Mouse (Mus musculus): ENCODE measurements at regions not wholly inside any gene's neighbourhood (a gene's known extent, or its start where the extent isn't known, plus 50 kb on each side); places are given as distances from the start of the nearest gene placed in this dataset.
A peak's percentile ranks its signal among the peaks of the same experiment; 100 is the strongest.

GRCm38 (mm10) chr4:142577519-142577918 lies 338.3 kb upstream of the Kazn start:
- H3K4me3 ChIP-seq (ENCODE audit: low read length): no peak overlapping the region
- no peak overlapping the region for H3K4me2 ChIP-seq (replicated peaks; ENCODE audit: low read depth, low read length)
- H3K36me3 ChIP-seq (ENCODE audit: control insufficient read depth, insufficient read depth, low read length): no peaks in the 10 kb centered on the region
- no peaks in the 10 kb centered on the region for H3K9me3 ChIP-seq (ENCODE audit: control insufficient read depth, low read length)
- no peak overlapping the region for H3K27ac ChIP-seq (ENCODE audit: low read depth, low read length)
- no peak overlapping the region for H3K9ac ChIP-seq (ENCODE audit: low read depth, low read length)
- WGBS: 31% methylated on average over 4 of the region's 4 CpGs
- peak; percentile 71 for ATAC-seq (ENCODE audit: low FRiP score, low TSS enrichment)
- H3K4me1 ChIP-seq (ENCODE audit: control insufficient read depth, insufficient read depth, low read length): no peaks in the 10 kb centered on the region
- no peaks in the 10 kb centered on the region for H3K27me3 ChIP-seq (ENCODE audit: control insufficient read depth, insufficient read depth, low read length)

DNA sequence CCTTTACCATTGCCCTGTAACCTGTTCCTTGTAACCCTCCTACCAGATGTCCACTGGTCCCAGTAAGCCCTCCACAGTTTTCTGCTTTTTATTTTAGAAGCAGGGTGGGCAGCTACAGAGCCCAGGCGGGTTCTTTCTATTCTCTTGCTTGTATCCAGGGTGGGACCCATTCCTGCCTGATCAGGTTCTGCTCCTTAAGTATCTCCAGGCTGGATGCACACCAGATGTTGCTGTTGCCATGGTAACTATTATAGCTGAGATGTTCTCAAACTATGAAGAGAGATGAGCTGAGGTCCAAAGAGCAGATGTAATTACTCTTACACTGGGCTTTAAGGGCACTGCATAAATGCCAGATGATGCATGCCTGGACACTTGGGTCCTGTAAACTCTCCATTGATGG lies 335.3 kb upstream of the Kazn start:
- H3K4me1 ChIP-seq (ENCODE audit: control insufficient read depth, insufficient read depth, low read length): no peaks in the 10 kb centered on the region
- no peak overlapping the region for H3K9ac ChIP-seq (ENCODE audit: low read depth, low read length)
- 86% methylated on average over 1 of the region's 1 CpGs for WGBS
- no peaks in the 10 kb centered on the region for H3K9me3 ChIP-seq (ENCODE audit: control insufficient read depth, low read length)
- no peak overlapping the region for H3K27ac ChIP-seq (ENCODE audit: low read depth, low read length)
- no peak overlapping the region for H3K4me3 ChIP-seq (ENCODE audit: low read length)
- ATAC-seq (ENCODE audit: low FRiP score, low TSS enrichment): no peak
- H3K27me3 ChIP-seq (ENCODE audit: control insufficient read depth, insufficient read depth, low read length): no peaks in the 10 kb centered on the region
- H3K4me2 ChIP-seq (replicated peaks; ENCODE audit: low read depth, low read length): no peak overlapping the region
- no peaks in the 10 kb centered on the region for H3K36me3 ChIP-seq (ENCODE audit: control insufficient read depth, insufficient read depth, low read length)

DNA sequence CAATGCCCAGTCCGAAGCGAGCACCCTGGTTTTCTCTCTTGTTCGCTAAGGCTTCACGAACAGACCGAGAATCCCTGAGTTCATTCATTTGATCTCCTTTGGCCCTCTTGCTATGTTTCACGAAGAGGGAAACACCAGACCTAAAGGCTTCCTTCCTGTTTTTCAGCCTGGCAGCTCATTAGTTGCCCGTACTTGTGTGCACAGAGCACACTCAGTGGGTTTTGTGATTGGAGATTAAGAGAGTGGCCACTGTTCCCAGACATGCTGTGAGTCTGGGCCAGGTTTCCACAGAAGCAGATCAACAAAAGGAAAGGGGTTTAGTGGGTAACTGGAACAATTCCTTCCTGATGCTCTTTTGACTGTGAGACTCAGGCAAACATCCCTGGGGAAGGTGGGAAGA lies 331.5 kb upstream of the Kazn start:
- Histone ChIP-seq H3K4me3 (ENCODE audit: low read length) (no peak overlapping the region), H3K9ac (ENCODE audit: low read depth, low read length) (no peak overlapping the region), H3K4me2 (replicated peaks; ENCODE audit: low read depth, low read length) (no peak overlapping the region), H3K36me3 (ENCODE audit: control insufficient read depth, insufficient read depth, low read length) (no peaks in the 10 kb centered on the region), H3K4me1 (ENCODE audit: control insufficient read depth, insufficient read depth, low read length) (no peaks in the 10 kb centered on the region), H3K9me3 (ENCODE audit: control insufficient read depth, low read length) (no peaks in the 10 kb centered on the region), H3K27me3 (ENCODE audit: control insufficient read depth, insufficient read depth, low read length) (no peaks in the 10 kb centered on the region), H3K27ac (ENCODE audit: low read depth, low read length) (no peak overlapping the region)
- no peak for ATAC-seq (ENCODE audit: low FRiP score, low TSS enrichment)
- 81% methylated on average over 7 of the region's 7 CpGs for WGBS

DNA sequence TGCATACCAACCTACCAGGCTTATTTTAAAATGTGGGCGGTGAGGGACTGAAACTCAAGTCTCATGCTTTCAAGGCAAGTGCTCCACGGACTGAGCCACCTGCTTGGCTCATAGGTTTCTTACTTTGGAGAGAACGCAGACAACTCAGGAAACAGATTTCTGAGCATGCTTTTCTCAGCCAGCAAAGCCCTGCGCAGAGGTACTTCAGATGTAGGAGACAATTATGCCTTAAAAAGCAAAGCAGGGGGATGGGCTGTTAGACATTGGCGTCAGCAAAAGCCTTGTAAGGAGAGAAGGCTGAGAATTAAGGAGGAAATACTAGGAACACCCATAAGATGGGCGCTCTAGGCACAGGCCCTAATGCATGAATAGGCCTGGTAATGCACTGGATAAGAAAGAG lies 329.4 kb upstream of the Kazn start:
- no peak overlapping the region for H3K4me3 ChIP-seq (ENCODE audit: low read length)
- H3K36me3 ChIP-seq (ENCODE audit: control insufficient read depth, insufficient read depth, low read length): no peaks in the 10 kb centered on the region
- H3K4me2 ChIP-seq (replicated peaks; ENCODE audit: low read depth, low read length): no peak overlapping the region
- no peak overlapping the region for H3K9ac ChIP-seq (ENCODE audit: low read depth, low read length)
- H3K9me3 ChIP-seq (ENCODE audit: control insufficient read depth, low read length): no peaks in the 10 kb centered on the region
- H3K27me3 ChIP-seq (ENCODE audit: control insufficient read depth, insufficient read depth, low read length): no peaks in the 10 kb centered on the region
- WGBS: 78% methylated on average over 6 of the region's 6 CpGs
- no peak for ATAC-seq (ENCODE audit: low FRiP score, low TSS enrichment)
- no peak overlapping the region for H3K27ac ChIP-seq (ENCODE audit: low read depth, low read length)
- H3K4me1 ChIP-seq (ENCODE audit: control insufficient read depth, insufficient read depth, low read length): no peaks in the 10 kb centered on the region

DNA sequence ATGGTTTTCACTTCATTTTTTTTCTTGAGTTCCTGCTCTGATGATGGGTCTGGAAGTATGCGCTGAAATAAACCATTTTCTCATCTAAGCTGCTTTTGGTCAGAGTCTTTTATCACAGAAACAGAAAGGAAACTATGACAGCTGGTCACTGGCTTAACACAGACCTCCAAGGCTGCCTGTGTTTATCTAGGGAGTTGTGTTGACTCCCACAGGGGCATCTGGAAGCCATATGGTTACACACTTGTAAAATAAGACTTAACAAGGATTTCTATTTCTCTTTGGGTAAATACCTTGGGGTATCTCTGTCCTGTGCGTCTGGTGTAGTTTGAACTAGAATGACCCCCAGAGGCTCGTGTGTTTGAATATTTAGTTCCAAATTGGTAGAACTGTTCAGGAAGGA lies 315.5 kb upstream of the Kazn start:
- Histone ChIP-seq H3K9ac (ENCODE audit: low read depth, low read length) (no peak overlapping the region), H3K27me3 (ENCODE audit: control insufficient read depth, insufficient read depth, low read length) (no peaks in the 10 kb centered on the region), H3K4me2 (replicated peaks; ENCODE audit: low read depth, low read length) (no peak overlapping the region), H3K4me3 (ENCODE audit: low read length) (no peak overlapping the region), H3K36me3 (ENCODE audit: control insufficient read depth, insufficient read depth, low read length) (no peaks in the 10 kb centered on the region), H3K4me1 (ENCODE audit: control insufficient read depth, insufficient read depth, low read length) (no peaks in the 10 kb centered on the region), H3K9me3 (ENCODE audit: control insufficient read depth, low read length) (no peaks in the 10 kb centered on the region), H3K27ac (ENCODE audit: low read depth, low read length) (no peak overlapping the region)
- ATAC-seq (ENCODE audit: low FRiP score, low TSS enrichment): no peak
- whole genome bisulfite sequencing: 51% methylated on average over 3 of the region's 3 CpGs

DNA sequence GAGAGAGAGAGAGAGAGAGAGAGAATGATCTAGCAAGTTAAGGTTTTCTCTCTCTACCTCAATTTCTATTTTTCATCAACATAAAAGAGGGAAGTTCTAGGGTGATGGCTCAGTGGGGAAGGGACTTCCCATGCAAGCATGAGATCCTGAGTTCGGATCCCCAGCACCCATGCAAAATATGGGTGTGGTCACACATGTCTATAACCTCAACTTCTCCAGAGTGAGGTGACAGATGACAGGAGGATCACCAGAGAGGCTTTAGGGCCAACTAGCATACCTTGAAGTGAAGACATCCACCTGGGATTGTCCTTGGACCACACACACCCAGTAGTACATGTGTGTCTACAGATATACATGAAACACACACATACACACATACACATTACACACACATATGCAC lies 306.7 kb upstream of the Kazn start:
- H3K27me3 ChIP-seq (ENCODE audit: control insufficient read depth, insufficient read depth, low read length): no peaks in the 10 kb centered on the region
- no peak overlapping the region for H3K4me3 ChIP-seq (ENCODE audit: low read length)
- ATAC-seq (ENCODE audit: low FRiP score, low TSS enrichment): no peak
- H3K4me1 ChIP-seq (ENCODE audit: control insufficient read depth, insufficient read depth, low read length): 0 out of 2 replicates have a peak, but pooled peaks cover 3% of the 10 kb centered on the region
- no peak overlapping the region for H3K27ac ChIP-seq (ENCODE audit: low read depth, low read length)
- 93% methylated on average over 1 of the region's 1 CpGs for WGBS
- H3K36me3 ChIP-seq (ENCODE audit: control insufficient read depth, insufficient read depth, low read length): no peaks in the 10 kb centered on the region
- H3K9me3 ChIP-seq (ENCODE audit: control insufficient read depth, low read length): no peaks in the 10 kb centered on the region
- no peak overlapping the region for H3K9ac ChIP-seq (ENCODE audit: low read depth, low read length)
- no peak overlapping the region for H3K4me2 ChIP-seq (replicated peaks; ENCODE audit: low read depth, low read length)

- H3K9ac ChIP-seq (ENCODE audit: low read depth, low read length): no peak overlapping the region
- ATAC-seq (ENCODE audit: low FRiP score, low TSS enrichment): peak; percentile 87
- H3K9me3 ChIP-seq (ENCODE audit: control insufficient read depth, low read length): no peaks in the 10 kb centered on the region
- H3K27ac ChIP-seq (ENCODE audit: low read depth, low read length): 0 out of 2 replicates have a peak overlapping the region, but pooled peaks have one; percentile 24
- no peak overlapping the region for H3K4me3 ChIP-seq (ENCODE audit: low read length)
- H3K27me3 ChIP-seq (ENCODE audit: control insufficient read depth, insufficient read depth, low read length): no peaks in the 10 kb centered on the region
- 30% methylated on average over 1 of the region's 1 CpGs for WGBS
- H3K36me3 ChIP-seq (ENCODE audit: control insufficient read depth, insufficient read depth, low read length): no peaks in the 10 kb centered on the region
- H3K4me2 ChIP-seq (replicated peaks; ENCODE audit: low read depth, low read length): peak overlapping the region; percentile 21; the same call in 1 of the 2 replicates
- H3K4me1 ChIP-seq (ENCODE audit: control insufficient read depth, insufficient read depth, low read length): 0 out of 2 replicates have a peak, but pooled peaks cover 3% of the 10 kb centered on the region
Measured at GRCm38 (mm10) chr4:142545187-142545586, 306.0 kb upstream of the Kazn start.

DNA sequence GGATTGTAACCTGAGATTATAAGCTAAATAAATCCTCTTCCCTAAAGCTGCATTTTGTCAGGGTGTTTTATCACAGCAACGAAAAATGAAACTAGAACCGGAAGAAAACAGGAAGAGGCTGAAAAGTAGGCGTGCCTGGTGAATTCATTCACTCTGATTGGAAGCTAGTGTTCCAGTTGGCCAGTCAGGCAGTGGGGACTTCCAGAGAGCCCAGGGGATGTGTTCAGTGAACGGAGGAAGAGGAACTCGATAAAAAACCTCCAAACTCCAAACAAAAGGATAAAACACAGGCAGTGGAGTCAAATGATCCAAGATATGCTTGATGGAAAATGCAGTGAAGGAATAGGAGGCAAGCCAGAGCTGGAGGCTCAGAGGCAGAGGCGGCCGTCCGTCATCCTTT lies 305.5 kb upstream of the Kazn start:
- H3K4me2 ChIP-seq (replicated peaks; ENCODE audit: low read depth, low read length): peak overlapping the region; percentile 21
- H3K9me3 ChIP-seq (ENCODE audit: control insufficient read depth, low read length): no peaks in the 10 kb centered on the region
- no peak overlapping the region for H3K4me3 ChIP-seq (ENCODE audit: low read length)
- H3K9ac ChIP-seq (ENCODE audit: low read depth, low read length): no peak overlapping the region
- no peaks in the 10 kb centered on the region for H3K36me3 ChIP-seq (ENCODE audit: control insufficient read depth, insufficient read depth, low read length)
- WGBS: 54% methylated on average over 8 of the region's 8 CpGs
- no peak; the same call in 1 of the 2 replicates for ATAC-seq (ENCODE audit: low FRiP score, low TSS enrichment)
- H3K27me3 ChIP-seq (ENCODE audit: control insufficient read depth, insufficient read depth, low read length): no peaks in the 10 kb centered on the region
- H3K4me1 ChIP-seq (ENCODE audit: control insufficient read depth, insufficient read depth, low read length): 0 out of 2 replicates have a peak, but pooled peaks cover 3% of the 10 kb centered on the region
- peak overlapping the region; percentile 24; the same call in 1 of the 2 replicates for H3K27ac ChIP-seq (ENCODE audit: low read depth, low read length)

GRCm38 (mm10) chr4:142539200-142539750 lies 300.1 kb upstream of the Kazn start:
- Histone ChIP-seq H3K27ac (ENCODE audit: low read depth, low read length) (no peak overlapping the region), H3K9ac (ENCODE audit: low read depth, low read length) (no peak overlapping the region), H3K4me3 (ENCODE audit: low read length) (no peak overlapping the region), H3K27me3 (ENCODE audit: control insufficient read depth, insufficient read depth, low read length) (no peaks in the 10 kb centered on the region), H3K4me1 (ENCODE audit: control insufficient read depth, insufficient read depth, low read length) (no peaks in the 10 kb centered on the region), H3K9me3 (ENCODE audit: control insufficient read depth, low read length) (no peaks in the 10 kb centered on the region), H3K36me3 (ENCODE audit: control insufficient read depth, insufficient read depth, low read length) (no peaks in the 10 kb centered on the region), H3K4me2 (replicated peaks; ENCODE audit: low read depth, low read length) (no peak overlapping the region)
- ATAC-seq (ENCODE audit: low FRiP score, low TSS enrichment): no peak
- 34% methylated on average over 12 of the region's 12 CpGs for WGBS

Measured in kidney, embryonic 14.5 days (tissue).